Mouse (Mus musculus) regulatory T cell (primary cell): ENCODE measurements around the gene Dnajb8.

Source experiments
- in situ Hi-C: fragments of 300-600 bp; cut with MboI, MseI; formaldehyde crosslinking; loops from one replicate; pipeline ENCODE4 v1.15.1; 2025; ENCODE audit warnings: high pct_unique_total_duplicates

The Dnajb8 gene

DNA sequence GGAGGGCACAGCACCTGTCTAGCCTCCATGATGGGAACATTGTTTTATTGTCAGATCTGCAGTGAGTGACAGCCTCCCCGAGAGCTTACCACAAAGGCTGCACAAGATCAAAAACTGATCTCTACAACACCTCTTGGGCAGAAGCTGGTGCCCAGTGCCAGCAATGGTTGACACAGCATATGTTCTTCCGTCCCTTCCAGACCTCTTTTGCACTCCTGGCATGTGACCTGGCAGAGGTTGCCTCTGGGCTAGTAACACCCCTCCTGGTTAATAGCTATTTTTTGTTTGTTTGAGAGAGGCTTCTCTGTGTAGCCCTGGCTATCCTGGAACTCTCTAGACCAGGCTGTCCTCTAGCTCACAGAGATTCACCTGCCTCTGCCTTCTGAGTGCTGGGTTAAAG lies 56.1 kb downstream of the Dnajb8 start:
- in situ Hi-C loops = no loop called here

DNA sequence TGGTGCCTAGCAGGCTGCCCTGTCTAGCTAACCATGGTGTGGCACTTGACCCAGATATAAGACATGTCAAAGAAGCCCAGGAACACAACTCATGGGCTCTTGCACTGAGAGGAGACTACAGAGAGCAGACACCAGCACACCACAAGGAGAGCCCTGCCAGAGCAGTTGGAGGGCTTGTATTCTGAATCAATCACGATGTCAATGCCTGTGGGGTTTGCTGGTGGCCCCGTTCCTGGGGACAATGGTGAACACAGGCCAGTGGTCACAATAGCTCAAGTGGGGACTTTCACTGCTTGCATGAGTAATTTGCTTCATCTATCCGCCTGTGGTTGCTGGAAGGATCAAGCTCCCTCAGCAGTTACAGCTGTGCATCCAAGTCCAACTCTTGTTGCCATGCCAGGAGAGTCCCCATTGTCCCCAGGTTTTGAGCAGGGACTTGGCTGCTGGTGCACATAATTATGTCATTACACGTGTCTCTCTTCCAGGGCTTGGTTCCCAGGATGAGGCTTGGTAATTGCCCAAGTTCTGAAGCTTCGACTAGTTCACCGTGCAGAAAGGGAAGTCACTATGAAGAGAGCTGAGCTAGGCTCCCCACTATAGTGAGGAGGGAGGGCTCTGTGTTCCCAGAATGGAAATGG lies 68.2 kb downstream of the Dnajb8 start:
- in situ Hi-C loops = no loop called here

DNA sequence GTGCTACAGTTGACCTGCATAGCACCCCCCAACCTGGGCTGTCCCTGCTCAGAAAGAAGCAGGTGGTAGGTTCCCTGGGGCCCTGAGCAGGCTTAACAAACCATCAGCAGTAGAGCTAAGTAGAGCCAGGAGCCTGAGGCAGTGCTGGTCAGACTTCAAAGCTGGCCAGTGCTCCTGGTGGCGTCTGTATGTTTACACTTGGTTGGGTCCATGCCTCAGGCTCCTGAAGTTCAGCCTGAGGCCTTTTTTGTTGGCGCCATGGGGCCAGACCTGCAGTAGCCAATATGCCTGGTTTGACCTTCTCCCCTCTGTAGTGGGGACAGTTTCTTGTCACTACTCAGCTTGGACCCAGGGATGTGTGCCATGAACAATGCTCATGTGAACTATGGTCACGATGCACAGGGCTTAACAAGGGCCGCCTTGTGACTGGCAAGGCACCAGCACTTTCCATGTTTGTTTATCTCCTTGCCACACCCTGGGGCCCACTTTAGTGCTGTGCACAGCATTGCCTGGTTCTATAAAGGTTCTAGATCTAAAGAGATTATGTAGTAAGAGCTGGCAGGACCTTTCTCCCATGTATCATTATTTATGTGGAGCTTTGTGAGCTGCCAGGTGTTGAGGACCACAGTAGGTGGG lies 70.3 kb downstream of the Dnajb8 start:
- in situ Hi-C loops = no loop called here

DNA sequence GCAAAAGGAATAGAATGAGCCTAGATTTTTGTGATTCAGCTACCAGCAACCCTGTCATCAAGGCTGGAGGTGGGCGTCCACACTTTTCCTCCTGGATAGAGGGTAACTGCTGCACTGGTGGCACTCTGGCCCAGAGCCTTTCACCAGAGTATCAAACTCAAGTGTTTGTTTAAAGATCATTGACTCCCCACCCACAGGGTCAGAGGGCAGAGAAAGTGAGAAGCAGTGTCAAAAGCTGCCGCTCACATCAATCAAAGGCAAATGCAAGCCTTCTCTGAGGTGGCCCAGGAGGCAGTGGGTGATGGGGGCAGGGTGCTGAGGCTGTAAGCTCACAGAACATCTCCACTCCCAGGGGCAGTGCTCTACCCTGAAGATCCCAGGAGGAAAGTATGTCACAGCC lies 77.4 kb downstream of the Dnajb8 start:
- in situ Hi-C loops = no loop called here

DNA sequence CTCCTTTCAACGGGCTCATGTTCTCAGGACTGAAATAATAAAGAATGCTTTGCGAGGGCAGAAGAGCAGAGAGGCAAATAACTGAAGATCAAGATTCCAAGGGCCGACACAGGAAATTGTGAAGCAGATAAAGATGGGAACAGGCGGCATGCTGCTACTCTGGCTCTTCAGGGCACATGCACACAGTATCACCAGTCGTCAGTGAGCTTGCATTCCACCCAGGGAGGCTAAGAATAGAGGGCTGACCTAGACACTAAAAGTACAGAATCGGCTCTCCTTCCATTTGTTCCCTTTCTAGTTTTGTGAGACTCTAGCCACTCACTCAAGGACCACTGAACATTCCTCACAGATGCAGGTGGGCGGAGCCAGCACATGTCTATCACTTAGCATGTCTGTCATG lies 79.2 kb downstream of the Dnajb8 start:
- in situ Hi-C loops = no loop called here
